Mouse (Mus musculus) erythroblast, embryonic 14.5 days (primary cell): ENCODE measurements around the gene Mfsd4a. TPM values are rescaled to one million over a fixed set of nuclear protein-coding genes. Genes with fewer than 3 reads are reported as not detected.

Experiments used
- H3K27me3 ChIP-seq: 2 replicates; pipeline ENCODE4 v1.6.1; 2012; ENCODE audit warnings: inconsistent platforms; ENCODE audit not compliant: control insufficient read depth
- H3K36me3 ChIP-seq: 2 replicates; pipeline ENCODE4 v1.6.1; 2012; ENCODE audit warnings: mild to moderate bottlenecking, inconsistent platforms; ENCODE audit not compliant: control insufficient read depth
- H3K4me1 ChIP-seq: 2 replicates; pipeline ENCODE4 v1.6.1; 2012; ENCODE audit warnings: inconsistent platforms; ENCODE audit not compliant: control insufficient read depth
- H3K4me3 ChIP-seq: replicated peaks from 2 replicates; pipeline ENCODE3; 2012; ENCODE audit warnings: moderate library complexity, mild to moderate bottlenecking, inconsistent platforms
- H3K9me3 ChIP-seq: 2 replicates; pipeline ENCODE4 v1.6.1; 2012; ENCODE audit warnings: low read length, inconsistent platforms, mixed read lengths; ENCODE audit not compliant: control insufficient read depth
- GATA1 ChIP-seq: IDR thresholded peaks from 2 replicates; pipeline ENCODE4 v1.6.1; 2012; ENCODE audit warnings: low read length, inconsistent platforms, mixed read lengths
- TAL1 ChIP-seq: IDR thresholded peaks from 3 replicates; pipeline ENCODE4 v1.6.1; 2012; ENCODE audit warnings: low read length, inconsistent platforms, mixed read lengths
- polyA plus RNA-seq: library from polyadenylated mRNA; stranded (reverse); fragments of >175 nt; gene quantifications from 2 replicates; pipeline ENCODE4 v1.2.3, GENCODE M21; 2012

Mfsd4a gene
- polyA plus RNA-seq, 1 experiment, result not detected

GRCm38 (mm10) chr1:132075576-132075975 lies 7.7 kb upstream of the Mfsd4a start:
- Histone ChIP-seq H3K4me3 (no peak overlapping the region), H3K27me3 (peaks cover 2% of the 10 kb centered on the region), H3K4me1 (no peaks in the 10 kb centered on the region), H3K36me3 (no peaks in the 10 kb centered on the region), H3K9me3 (no peaks in the 10 kb centered on the region)
- no peak for TF ChIP-seq TAL1
- TF ChIP-seq GATA1, result no peak

- Histone ChIP-seq H3K4me1 (peaks cover 4% of the 10 kb centered on the region), H3K4me3 (no peak overlapping the region), H3K27me3 (peaks cover 48% of the 10 kb centered on the region), H3K9me3 (no peaks in the 10 kb centered on the region), H3K36me3 (no peaks in the 10 kb centered on the region)
- TF ChIP-seq GATA1 (no peak), TAL1 (no peak)
Measured at GRCm38 (mm10) chr1:132070659-132071058, 2.8 kb upstream of the Mfsd4a start.

GRCm38 (mm10) chr1:132069436-132069835 lies 1.6 kb upstream of the Mfsd4a start:
- H3K9me3 ChIP-seq, result no peaks in the 10 kb centered on the region
- H3K4me1 ChIP-seq, result peaks cover 4% of the 10 kb centered on the region
- H3K4me3 ChIP-seq, result no peak overlapping the region
- H3K27me3 ChIP-seq, result peaks cover 58% of the 10 kb centered on the region
- TF ChIP-seq TAL1, result no peak
- TF ChIP-seq GATA1, result no peak
- no peaks in the 10 kb centered on the region for H3K36me3 ChIP-seq

GRCm38 (mm10) chr1:132065475-132066172 lies 2.2 kb downstream of the Mfsd4a start:
- Histone ChIP-seq H3K4me3 (no peak overlapping the region), H3K27me3 (peaks cover 60% of the 10 kb centered on the region), H3K9me3 (no peaks in the 10 kb centered on the region), H3K4me1 (peaks cover 4% of the 10 kb centered on the region), H3K36me3 (no peaks in the 10 kb centered on the region)
- TF ChIP-seq GATA1 (no peak), TAL1 (no peak)

- no peaks in the 10 kb centered on the region for H3K36me3 ChIP-seq
- no peak overlapping the region for H3K4me3 ChIP-seq
- H3K4me1 ChIP-seq, result peaks cover 4% of the 10 kb centered on the region
- TF ChIP-seq TAL1, result no peak
- no peak for TF ChIP-seq GATA1
- no peaks in the 10 kb centered on the region for H3K9me3 ChIP-seq
- H3K27me3 ChIP-seq, result peaks cover 55% of the 10 kb centered on the region
Measured at GRCm38 (mm10) chr1:132065001-132065400, 2.9 kb downstream of the Mfsd4a start.

- H3K4me1 ChIP-seq, result peaks cover 4% of the 10 kb centered on the region
- H3K27me3 ChIP-seq, result peaks cover 37% of the 10 kb centered on the region
- no peaks in the 10 kb centered on the region for H3K36me3 ChIP-seq
- TF ChIP-seq TAL1, result no peak
- TF ChIP-seq GATA1, result no peak
- no peak overlapping the region for H3K4me3 ChIP-seq
- H3K9me3 ChIP-seq, result no peaks in the 10 kb centered on the region
Measured at GRCm38 (mm10) chr1:132063096-132063495, 4.8 kb downstream of the Mfsd4a start.

GRCm38 (mm10) chr1:132061750-132062541 lies 5.9 kb downstream of the Mfsd4a start:
- Histone ChIP-seq H3K4me3 (no peak overlapping the region), H3K9me3 (no peaks in the 10 kb centered on the region), H3K4me1 (no peaks in the 10 kb centered on the region), H3K36me3 (no peaks in the 10 kb centered on the region), H3K27me3 (peaks cover 26% of the 10 kb centered on the region)
- TF ChIP-seq TAL1 (no peak), GATA1 (no peak)

GRCm38 (mm10) chr1:132060036-132060769 lies 7.7 kb downstream of the Mfsd4a start:
- Histone ChIP-seq H3K27me3 (peaks cover 8% of the 10 kb centered on the region), H3K4me3 (no peak overlapping the region)

GRCm38 (mm10) chr1:132058558-132058957 lies 9.3 kb downstream of the Mfsd4a start:
- TF ChIP-seq GATA1 (no peak), TAL1 (no peak)
- no peak overlapping the region for H3K4me3 ChIP-seq
- no peaks in the 10 kb centered on the region for H3K4me1 ChIP-seq
- H3K9me3 ChIP-seq, result no peaks in the 10 kb centered on the region
- H3K27me3 ChIP-seq, result peaks cover 3% of the 10 kb centered on the region; the same call in 1 of the 2 replicates
- no peaks in the 10 kb centered on the region for H3K36me3 ChIP-seq

More at GRCm38 (mm10) chr1:132060036-132060769, 7.7 kb downstream of the Mfsd4a start:
- no peaks in the 10 kb centered on the region for H3K36me3 ChIP-seq
- no peaks in the 10 kb centered on the region for H3K4me1 ChIP-seq
- TF ChIP-seq TAL1 (no peak), GATA1 (no peak)
- no peaks in the 10 kb centered on the region for H3K9me3 ChIP-seq
